Mouse (Mus musculus): ENCODE measurements around the gene Ggt6.

- TF ChIP-seq POLR2A (IDR thresholded peaks at IDR 0.05; ENCODE audit: insufficient read depth, low read depth, low read length), result 0 out of 2 replicates have a peak, but pooled peaks have one; percentile 20
- TF ChIP-seq CTCF (IDR thresholded peaks at IDR 0.05), result no peak
- 0 out of 2 replicates have a peak, but pooled peaks have one; percentile 59 for TF ChIP-seq EP300 (IDR thresholded peaks at IDR 0.05; ENCODE audit: insufficient read depth, low read depth, low read length)
Measured at GRCm38 (mm10) chr11:72415155-72415554, 20.2 kb upstream of the Ggt6 start.
